Mouse (Mus musculus) CD4-positive helper T cell, adult 2 months (primary cell): Measurements from ENCODE around the gene Slc29a1.
A peak's percentile ranks its signal among the peaks of the same experiment; 100 is the strongest.

Experiments
- DNase-seq: peaks from one replicate; pipeline ENCODE4 v3.0.0-alpha.2; 2012; ENCODE audit warnings: low read depth, missing footprints, low spot score

Gene Slc29a1

GRCm38 (mm10) chr17:45589844-45590243 is 9.6 kb downstream of the Slc29a1 start:
- no peak for DNase-seq

DNA sequence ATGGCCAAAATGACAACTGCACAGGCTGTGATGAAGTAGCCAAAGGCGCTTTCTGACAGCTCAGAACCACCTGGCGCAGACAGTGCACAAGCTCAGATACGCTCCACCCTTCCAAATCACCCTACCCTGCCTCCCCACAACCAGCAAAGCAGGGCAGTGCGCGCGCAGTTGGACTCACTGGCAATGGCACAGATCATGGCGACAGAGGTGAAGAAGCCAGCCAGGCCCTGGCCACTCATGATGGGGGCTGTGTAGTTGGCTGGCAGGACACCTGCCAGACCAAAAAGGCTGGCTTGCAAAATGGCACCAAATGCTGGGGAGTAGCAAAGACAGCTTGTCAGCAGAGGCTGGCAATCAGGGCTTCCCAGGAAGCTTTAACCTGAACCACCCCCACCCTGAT is 10.2 kb downstream of the Slc29a1 start:
- no peak for DNase-seq

GRCm38 (mm10) chr17:45588370-45588769 is 11.0 kb downstream of the Slc29a1 start:
- DNase-seq: no peak

GRCm38 (mm10) chr17:45586449-45586837 is 13.0 kb downstream of the Slc29a1 start:
- DNase-seq: peak; percentile 40

DNA sequence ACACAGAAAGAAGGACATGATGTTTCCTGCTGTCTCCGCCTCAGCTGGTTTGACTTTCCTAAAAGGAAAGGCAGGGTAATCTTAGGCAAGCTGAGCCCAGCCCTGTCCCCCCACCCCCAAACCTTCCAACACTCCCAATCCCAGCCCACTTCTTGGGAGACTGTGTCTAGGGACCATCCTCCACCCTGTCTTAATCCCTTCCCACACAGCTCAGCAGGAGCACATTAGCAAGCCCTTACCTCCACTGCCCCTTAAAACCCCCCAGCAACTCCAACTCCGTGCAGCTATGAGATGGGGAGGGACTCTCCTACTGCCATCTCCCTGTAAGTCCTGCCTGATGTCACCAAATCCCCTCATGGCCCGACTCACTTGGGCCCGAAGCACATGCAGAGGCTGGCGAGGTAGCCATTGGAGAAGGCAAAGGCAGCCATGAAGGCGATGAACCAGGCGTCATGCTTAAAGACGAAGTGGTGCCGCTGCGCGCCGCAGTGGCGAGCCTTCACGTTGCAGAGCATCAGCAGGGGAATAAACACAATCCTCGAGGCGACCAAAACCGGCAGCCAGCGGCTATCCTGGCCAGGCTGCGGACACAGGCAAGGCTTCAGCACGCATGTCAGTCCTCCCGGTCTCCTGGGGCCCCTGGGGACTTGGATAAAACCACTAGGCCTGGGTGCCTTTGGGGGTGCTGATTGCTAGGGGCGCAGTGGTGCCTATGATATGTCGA is 13.5 kb downstream of the Slc29a1 start:
- no peak for DNase-seq

DNA sequence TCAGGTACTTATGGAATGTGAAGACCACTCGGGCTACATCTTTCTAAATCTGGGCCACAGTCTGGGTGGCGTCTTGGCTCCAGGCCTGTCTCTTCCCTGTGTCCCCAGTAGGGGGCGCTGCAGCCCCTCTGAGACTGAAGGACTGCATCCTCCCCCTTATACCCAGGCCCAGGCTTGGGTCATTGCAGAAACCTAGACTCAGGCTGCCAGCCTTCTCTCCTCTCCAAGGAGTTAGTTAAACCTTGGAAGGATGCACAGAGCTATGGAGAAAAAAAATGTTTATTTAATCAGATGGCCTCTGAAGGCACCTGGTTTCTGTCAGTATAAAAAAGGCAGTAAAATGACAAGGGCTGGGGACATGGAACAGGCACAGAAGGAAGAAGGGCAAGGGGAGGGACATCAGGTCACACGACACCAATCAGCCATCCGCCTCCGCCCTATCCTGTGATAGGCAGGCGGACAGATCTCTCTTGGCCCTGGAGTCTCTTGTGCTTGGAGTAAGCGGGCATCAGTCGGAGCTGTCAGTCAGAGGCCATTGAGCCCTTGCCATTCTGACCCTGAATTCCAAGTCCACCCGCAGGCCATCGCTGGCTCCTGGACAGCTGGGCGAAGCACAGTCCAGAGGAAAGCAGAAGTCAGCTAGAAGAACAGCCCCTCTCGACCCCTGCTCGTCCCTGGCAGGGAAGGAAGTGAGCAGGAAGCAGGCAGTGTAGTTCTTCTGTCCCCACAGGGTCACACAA is 14.3 kb downstream of the Slc29a1 start:
- DNase-seq: peak; percentile 60

GRCm38 (mm10) chr17:45584096-45584896 is 15.1 kb downstream of the Slc29a1 start:
- DNase-seq: no peak

DNA sequence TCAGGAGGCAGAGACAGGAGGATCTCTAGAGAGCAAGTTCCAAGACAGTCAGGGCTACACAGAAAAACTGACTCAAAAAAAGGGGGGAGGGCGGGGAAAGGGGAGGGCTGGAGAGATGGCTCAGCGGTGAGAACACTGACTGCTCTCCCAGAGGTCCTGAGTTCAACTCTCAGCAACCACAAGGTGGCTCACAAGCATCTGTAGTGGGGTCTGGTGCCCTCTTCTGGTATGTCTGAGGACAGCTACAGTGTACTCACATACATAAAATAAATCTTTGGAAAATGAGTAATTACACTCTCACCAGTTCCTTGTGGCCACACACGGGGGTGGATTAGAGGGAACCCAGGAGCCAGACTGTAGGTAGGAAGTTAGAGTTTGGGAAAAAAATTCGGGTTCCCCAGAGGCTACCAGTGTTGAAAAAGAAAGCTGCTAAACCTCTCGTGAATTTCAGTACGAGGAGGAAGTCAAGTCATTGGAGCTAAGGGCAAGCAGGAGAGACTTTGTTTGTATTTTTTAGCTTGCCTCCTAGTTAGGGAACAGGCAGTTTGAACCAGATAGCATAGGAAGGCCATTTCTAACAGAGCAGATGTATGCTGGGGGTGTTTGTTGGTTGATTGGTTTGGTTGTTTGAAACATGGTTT is 16.6 kb downstream of the Slc29a1 start:
- DNase-seq: peak; percentile 71

- DNase-seq: no peak
Measured at GRCm38 (mm10) chr17:45582188-45582587, 17.2 kb downstream of the Slc29a1 start.

DNA sequence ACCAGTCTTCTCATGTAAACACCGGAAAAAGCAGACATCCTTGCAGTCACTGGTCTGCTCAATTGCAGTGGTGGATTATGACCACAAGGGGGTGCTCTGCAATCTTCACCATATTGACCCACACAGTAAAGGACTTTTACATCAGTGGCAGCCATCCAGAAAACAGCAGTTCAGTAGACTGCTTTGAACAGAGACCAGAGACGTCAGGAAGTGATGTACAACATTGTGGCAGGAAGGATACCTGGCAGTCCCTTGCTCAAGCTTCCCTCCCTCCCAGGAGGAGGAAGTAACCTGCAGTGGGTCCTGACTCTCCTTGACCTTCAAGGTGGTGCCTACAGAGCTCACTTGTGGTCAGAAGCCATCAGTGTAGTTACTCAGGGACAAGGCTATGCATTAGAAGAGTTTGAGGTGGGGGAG is 17.8 kb downstream of the Slc29a1 start:
- peak; percentile 86 for DNase-seq

DNA sequence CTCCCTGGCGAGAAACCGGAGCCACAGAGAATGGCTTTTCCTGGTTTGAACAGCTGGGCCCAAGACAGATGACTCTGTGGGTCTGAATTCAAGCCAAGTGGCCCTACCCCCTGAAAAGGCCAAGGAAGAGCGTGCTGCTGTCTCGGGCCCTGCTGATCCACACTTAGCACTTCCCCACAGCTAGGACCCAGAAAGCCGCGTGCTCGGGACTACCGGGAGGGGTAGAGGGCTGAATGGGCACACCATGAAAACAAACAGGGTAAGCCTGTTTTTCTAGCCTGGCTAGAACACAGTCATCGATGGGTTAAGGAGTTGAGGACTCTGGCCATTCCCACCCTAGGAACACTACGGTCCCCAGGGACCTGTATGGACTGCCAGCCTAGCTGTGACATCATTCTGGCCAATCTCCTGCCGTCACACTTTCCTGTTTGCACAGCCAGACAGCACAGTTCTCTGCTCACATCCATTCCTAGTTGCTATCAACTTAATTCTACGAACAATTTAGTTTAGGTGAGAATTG is 18.4 kb downstream of the Slc29a1 start:
- no peak for DNase-seq

- no peak for DNase-seq
Measured at GRCm38 (mm10) chr17:45579554-45579953, 19.9 kb downstream of the Slc29a1 start.

- peak; percentile 49 for DNase-seq
Measured at GRCm38 (mm10) chr17:45578843-45579242, 20.6 kb downstream of the Slc29a1 start.

DNA sequence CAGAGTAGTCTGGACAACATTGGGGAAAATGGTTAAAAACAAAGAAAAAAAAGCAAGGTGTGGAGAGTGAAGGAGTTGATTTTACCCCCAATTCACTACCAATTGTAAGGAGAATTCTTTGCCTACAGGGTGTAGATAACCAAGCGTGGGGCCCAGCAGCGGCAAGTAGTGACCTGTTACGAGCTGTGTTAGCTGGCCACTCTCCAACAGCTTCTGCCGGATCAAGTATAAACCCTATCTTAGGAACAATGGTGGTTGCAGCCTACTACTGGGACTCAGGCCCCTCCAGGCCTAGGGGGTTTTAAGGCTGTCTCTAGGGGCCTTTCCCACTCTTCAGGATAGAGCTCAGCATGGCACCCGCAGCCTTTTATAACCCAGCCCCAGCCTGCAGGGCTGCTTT is 21.2 kb downstream of the Slc29a1 start:
- DNase-seq: no peak

GRCm38 (mm10) chr17:45575123-45575897 is 24.1 kb downstream of the Slc29a1 start:
- no peak for DNase-seq

DNA sequence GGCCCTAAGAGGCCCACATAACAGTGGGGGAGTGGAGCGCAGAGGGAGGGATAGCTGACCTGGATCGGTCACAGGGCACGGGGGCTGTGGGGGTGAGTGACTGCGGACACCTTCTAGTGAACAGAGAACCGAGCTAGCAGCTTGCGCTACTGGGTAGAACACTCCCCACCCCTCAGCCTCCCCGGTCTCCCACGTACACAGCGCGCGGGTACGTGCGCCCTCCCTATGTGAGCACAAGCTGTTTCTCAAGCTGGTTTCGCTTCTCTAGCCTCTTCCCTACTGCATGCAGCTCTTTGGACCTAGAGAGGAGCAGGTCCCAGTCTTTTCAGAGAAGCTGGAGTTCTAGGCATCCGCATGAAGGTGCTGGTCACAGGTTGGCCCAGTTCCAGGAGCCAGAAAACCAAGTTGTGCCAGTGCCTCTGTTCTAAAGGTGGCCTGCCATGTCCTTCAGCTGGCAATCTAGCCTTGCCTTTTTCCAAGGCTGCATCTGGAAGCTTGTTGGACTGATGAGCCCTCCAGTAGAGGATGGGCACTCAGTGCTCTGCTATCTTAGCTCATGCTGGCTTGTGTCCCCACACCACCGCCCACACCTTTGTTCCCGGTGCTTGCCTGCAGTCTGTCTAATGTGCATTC is 25.2 kb downstream of the Slc29a1 start:
- DNase-seq: peak; percentile 88

DNA sequence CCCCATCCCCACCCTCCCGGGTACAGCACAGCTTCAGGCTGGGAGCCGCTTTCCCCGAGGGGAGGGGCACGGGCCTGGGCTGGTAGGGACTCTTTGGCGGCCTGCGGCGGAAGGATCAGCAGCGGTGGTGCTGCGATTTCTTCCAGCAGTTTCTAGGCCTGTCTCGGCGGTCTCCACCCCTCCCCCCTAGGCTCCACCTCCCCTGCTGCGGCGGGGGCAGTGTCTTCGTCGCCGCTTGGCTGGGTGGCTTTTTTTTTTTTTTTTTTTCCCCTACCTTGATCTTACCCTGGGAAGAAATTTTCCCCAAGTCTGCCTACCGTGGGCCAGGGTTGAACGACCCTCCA is 25.7 kb downstream of the Slc29a1 start:
- peak; percentile 98 for DNase-seq

DNA sequence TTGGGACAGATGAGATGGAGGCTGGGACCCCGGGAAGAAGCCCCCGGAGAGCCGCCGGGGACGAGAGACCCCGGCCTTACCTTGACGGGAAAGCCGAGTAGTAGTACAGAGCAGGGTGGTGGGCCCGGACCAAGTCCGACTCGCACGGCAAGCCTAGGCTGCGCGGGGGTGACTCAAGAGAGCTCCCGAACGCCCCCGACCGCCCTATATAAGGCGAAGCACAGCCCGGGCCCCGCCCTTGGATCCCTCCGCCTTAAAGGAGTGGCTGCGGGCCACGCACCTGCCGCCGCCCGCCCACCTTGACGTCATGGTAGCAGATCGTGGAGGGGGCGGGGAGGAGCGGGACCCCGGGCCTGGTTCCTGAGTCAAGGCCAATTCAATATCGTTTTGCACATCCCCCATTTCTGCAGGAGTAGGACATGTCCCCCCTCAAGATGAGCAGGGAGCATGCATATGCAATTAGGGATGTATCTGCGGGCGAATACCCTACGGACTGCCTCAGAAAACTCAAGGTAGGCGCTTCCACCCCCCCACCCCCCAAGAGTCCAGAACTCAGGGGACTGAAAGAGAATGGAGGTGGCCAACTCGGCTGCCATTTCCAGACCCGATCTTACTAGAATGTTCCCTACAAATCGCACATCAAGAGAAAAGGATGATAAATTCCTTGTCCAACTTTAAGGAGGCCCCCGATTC is 26.2 kb downstream of the Slc29a1 start, which contains the start of gene Hsp90ab1:
Gene Hsp90ab1 (minus strand): TSS at position 185 of the 693 bp plus-strand sequence.
- peak; percentile 99 for DNase-seq
